Mouse (Mus musculus): Measurements from ENCODE around the gene Nlgn3. TPM values are rescaled to one million over a fixed set of nuclear protein-coding genes. Genes with fewer than 3 reads are reported as not detected.

Gene Nlgn3
- polyA plus RNA-seq, 1 experiment = 0.40 TPM

- Histone ChIP-seq H3K4me3 (ENCODE audit: control insufficient read depth, insufficient read depth, low read length) (no peak overlapping the region), H3K36me3 (ENCODE audit: control insufficient read depth, insufficient read depth, low read length) (peaks cover 50% of the 10 kb centered on the region), H3K27me3 (ENCODE audit: control insufficient read depth, insufficient read depth, low read length) (no peaks in the 10 kb centered on the region), H3K27ac (ENCODE audit: control insufficient read depth, insufficient read depth, low read length) (no peak overlapping the region), H3K4me1 (replicated peaks; ENCODE audit: control insufficient read depth, insufficient read depth, low read length) (no peaks in the 10 kb centered on the region)
- WGBS = 27% methylated on average over 6 of the region's 6 CpGs
- TF ChIP-seq CTCF (IDR thresholded peaks at IDR 0.05; ENCODE audit: borderline replicate concordance, control insufficient read depth, extremely low read depth, insufficient read depth, low read length, poor library complexity) (peak; percentile 63), POLR2A (IDR thresholded peaks at IDR 0.05; ENCODE audit: control insufficient read depth, extremely low read depth, insufficient read depth, low read length, poor library complexity) (no peak)
- DNase-seq = peak; percentile 72
Measured at GRCm38 (mm10) chrX:101285534-101285933, 13.4 kb upstream of the Nlgn3 start.

- TF ChIP-seq POLR2A (IDR thresholded peaks at IDR 0.05; ENCODE audit: control insufficient read depth, extremely low read depth, insufficient read depth, low read length, poor library complexity) (no peak), CTCF (IDR thresholded peaks at IDR 0.05; ENCODE audit: borderline replicate concordance, control insufficient read depth, extremely low read depth, insufficient read depth, low read length, poor library complexity) (no peak)
- H3K27me3 ChIP-seq (ENCODE audit: control insufficient read depth, insufficient read depth, low read length) = no peaks in the 10 kb centered on the region
- H3K36me3 ChIP-seq (ENCODE audit: control insufficient read depth, insufficient read depth, low read length) = peaks cover 47% of the 10 kb centered on the region
- H3K27ac ChIP-seq (ENCODE audit: control insufficient read depth, insufficient read depth, low read length) = no peak overlapping the region
- WGBS = 97% methylated on average over 14 of the region's 14 CpGs
- no peaks in the 10 kb centered on the region for H3K4me1 ChIP-seq (replicated peaks; ENCODE audit: control insufficient read depth, insufficient read depth, low read length)
- H3K4me3 ChIP-seq (ENCODE audit: control insufficient read depth, insufficient read depth, low read length) = no peak overlapping the region
- no peak for DNase-seq
Measured at GRCm38 (mm10) chrX:101285953-101286670, 12.9 kb upstream of the Nlgn3 start.

GRCm38 (mm10) chrX:101287543-101287942, 11.4 kb upstream of the Nlgn3 start:
- Histone ChIP-seq H3K27me3 (ENCODE audit: control insufficient read depth, insufficient read depth, low read length) (no peaks in the 10 kb centered on the region), H3K4me1 (replicated peaks; ENCODE audit: control insufficient read depth, insufficient read depth, low read length) (no peaks in the 10 kb centered on the region), H3K4me3 (ENCODE audit: control insufficient read depth, insufficient read depth, low read length) (no peak overlapping the region), H3K27ac (ENCODE audit: control insufficient read depth, insufficient read depth, low read length) (no peak overlapping the region), H3K36me3 (ENCODE audit: control insufficient read depth, insufficient read depth, low read length) (peaks cover 53% of the 10 kb centered on the region)
- DNase-seq = no peak
- no peak for TF ChIP-seq CTCF (IDR thresholded peaks at IDR 0.05; ENCODE audit: borderline replicate concordance, control insufficient read depth, extremely low read depth, insufficient read depth, low read length, poor library complexity)
- TF ChIP-seq POLR2A (IDR thresholded peaks at IDR 0.05; ENCODE audit: control insufficient read depth, extremely low read depth, insufficient read depth, low read length, poor library complexity) = no peak
- 93% methylated on average over 3 of the region's 3 CpGs for WGBS

GRCm38 (mm10) chrX:101288432-101288831, 10.5 kb upstream of the Nlgn3 start:
- Histone ChIP-seq H3K4me3 (ENCODE audit: control insufficient read depth, insufficient read depth, low read length) (no peak overlapping the region), H3K27me3 (ENCODE audit: control insufficient read depth, insufficient read depth, low read length) (no peaks in the 10 kb centered on the region), H3K36me3 (ENCODE audit: control insufficient read depth, insufficient read depth, low read length) (peaks cover 62% of the 10 kb centered on the region), H3K27ac (ENCODE audit: control insufficient read depth, insufficient read depth, low read length) (no peak overlapping the region), H3K4me1 (replicated peaks; ENCODE audit: control insufficient read depth, insufficient read depth, low read length) (no peaks in the 10 kb centered on the region)
- TF ChIP-seq POLR2A (IDR thresholded peaks at IDR 0.05; ENCODE audit: control insufficient read depth, extremely low read depth, insufficient read depth, low read length, poor library complexity) (no peak), CTCF (IDR thresholded peaks at IDR 0.05; ENCODE audit: borderline replicate concordance, control insufficient read depth, extremely low read depth, insufficient read depth, low read length, poor library complexity) (no peak)
- 97% methylated on average over 6 of the region's 6 CpGs for WGBS
- DNase-seq = no peak

- DNase-seq = no peak
- Histone ChIP-seq H3K4me3 (ENCODE audit: control insufficient read depth, insufficient read depth, low read length) (no peak overlapping the region), H3K27me3 (ENCODE audit: control insufficient read depth, insufficient read depth, low read length) (no peaks in the 10 kb centered on the region), H3K27ac (ENCODE audit: control insufficient read depth, insufficient read depth, low read length) (no peak overlapping the region), H3K36me3 (ENCODE audit: control insufficient read depth, insufficient read depth, low read length) (peaks cover 67% of the 10 kb centered on the region), H3K4me1 (replicated peaks; ENCODE audit: control insufficient read depth, insufficient read depth, low read length) (no peaks in the 10 kb centered on the region)
- TF ChIP-seq CTCF (IDR thresholded peaks at IDR 0.05; ENCODE audit: borderline replicate concordance, control insufficient read depth, extremely low read depth, insufficient read depth, low read length, poor library complexity) (no peak), POLR2A (IDR thresholded peaks at IDR 0.05; ENCODE audit: control insufficient read depth, extremely low read depth, insufficient read depth, low read length, poor library complexity) (no peak)
- WGBS = 97% methylated on average over 7 of the region's 7 CpGs
Measured at GRCm38 (mm10) chrX:101289037-101289436, 9.9 kb upstream of the Nlgn3 start.

- H3K27ac ChIP-seq (ENCODE audit: control insufficient read depth, insufficient read depth, low read length) = no peak overlapping the region
- H3K4me3 ChIP-seq (ENCODE audit: control insufficient read depth, insufficient read depth, low read length) = no peak overlapping the region
- no peaks in the 10 kb centered on the region for H3K27me3 ChIP-seq (ENCODE audit: control insufficient read depth, insufficient read depth, low read length)
- WGBS = 94% methylated on average over 10 of the region's 10 CpGs
- H3K4me1 ChIP-seq (replicated peaks; ENCODE audit: control insufficient read depth, insufficient read depth, low read length) = no peaks in the 10 kb centered on the region
- H3K36me3 ChIP-seq (ENCODE audit: control insufficient read depth, insufficient read depth, low read length) = peaks cover 67% of the 10 kb centered on the region
- TF ChIP-seq POLR2A (IDR thresholded peaks at IDR 0.05; ENCODE audit: control insufficient read depth, extremely low read depth, insufficient read depth, low read length, poor library complexity) (no peak), CTCF (IDR thresholded peaks at IDR 0.05; ENCODE audit: borderline replicate concordance, control insufficient read depth, extremely low read depth, insufficient read depth, low read length, poor library complexity) (no peak)
- no peak for DNase-seq
Measured at GRCm38 (mm10) chrX:101290111-101290510, 8.9 kb upstream of the Nlgn3 start.

All from thymus, adult 2 months (tissue).